Mouse (Mus musculus): ENCODE measurements at regions not wholly inside any gene's neighbourhood (a gene's known extent, or its start where the extent isn't known, plus 50 kb on each side); places are given as distances from the start of the nearest gene placed in this dataset.

DNA sequence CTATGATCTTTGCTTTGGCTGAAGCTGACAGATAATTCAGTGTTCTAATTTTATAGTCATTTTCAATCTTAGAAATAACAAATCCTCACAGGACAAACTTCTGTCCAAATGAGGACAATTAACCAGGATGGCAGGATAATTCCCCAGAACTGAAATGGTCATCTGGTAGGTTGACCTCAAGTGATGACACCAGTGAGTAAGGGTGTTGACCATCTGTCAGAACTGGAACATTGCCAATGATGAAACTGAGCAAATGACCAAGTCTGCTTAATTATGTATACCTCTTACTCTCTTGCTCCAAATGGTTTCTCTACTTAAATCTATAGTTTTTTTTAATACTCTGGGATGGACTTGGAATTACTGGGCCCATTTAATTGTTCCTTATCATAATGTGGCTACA is 1336.9 kb upstream of the Tenm3 start:
- DNase-seq: no peak

DNA sequence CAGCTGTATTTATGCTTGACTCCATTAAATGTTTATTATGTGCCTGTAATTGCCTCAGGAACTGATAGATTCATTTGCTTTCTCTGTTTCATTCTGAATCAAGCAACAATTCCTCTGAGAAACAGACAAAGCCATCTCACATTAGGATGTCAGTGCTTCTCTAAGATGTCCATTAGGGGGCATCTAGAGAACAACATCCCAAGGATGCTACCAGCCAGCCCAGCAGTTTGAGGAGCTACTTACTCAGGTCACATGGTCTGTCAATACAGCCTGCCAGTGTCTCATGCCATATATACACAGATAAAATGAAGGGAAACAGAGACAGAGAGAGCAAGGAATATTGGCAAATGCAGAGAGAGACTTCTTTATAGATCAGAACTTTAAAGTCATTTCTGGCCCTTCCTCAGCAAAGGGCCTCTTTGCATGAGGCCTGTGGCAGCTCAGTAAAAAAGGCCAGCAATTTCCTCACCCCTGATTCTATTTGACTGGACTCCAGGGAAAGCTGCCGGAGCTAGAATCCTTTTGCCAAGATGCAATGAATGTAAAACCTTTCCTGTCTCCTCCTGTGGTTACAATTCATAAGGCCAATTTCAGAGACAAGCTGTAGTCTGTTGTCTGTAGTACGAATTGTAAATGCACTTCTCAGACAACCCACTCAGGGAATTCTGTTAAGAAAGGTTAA is 1321.2 kb upstream of the Tenm3 start:
- DNase-seq: no peak

DNA sequence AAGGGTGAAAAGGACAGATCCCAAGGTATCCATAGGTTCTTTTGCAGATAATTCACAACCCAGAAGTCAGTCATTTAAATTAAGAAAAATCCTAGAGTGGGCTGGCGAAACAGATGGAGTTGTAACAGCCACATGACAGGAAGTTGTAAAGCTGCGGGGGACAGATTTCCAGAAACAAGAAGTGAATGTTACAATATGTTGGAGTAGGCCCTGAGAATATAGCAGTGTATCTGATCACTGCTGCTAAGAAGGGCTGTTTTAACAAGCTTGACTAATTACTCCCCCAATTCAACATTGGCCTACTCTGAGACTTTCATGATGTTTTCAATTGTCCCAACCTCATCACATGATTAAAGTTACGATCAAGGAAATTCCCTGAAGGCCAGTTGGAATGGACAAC is 1317.3 kb upstream of the Tenm3 start:
- no peak for DNase-seq

DNA sequence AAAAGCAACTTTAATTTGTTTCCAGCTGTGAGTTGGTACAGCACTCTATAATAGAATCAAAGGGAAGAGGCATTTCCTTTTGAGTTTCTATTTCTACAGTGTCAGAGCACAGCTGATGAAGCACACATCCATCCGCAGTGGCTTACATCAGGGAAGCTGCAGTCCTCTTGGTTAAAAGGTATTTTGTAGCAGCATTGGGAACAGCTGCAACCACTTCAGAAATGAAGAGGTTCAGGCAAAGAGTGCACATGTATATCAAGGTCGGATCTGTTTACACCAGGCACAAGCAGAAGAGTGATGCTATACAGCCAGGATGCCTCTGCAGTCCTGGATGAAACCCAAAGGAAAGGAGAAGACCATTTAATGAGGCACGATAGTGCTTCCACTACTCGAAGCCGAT is 1316.6 kb upstream of the Tenm3 start:
- no peak for DNase-seq

DNA sequence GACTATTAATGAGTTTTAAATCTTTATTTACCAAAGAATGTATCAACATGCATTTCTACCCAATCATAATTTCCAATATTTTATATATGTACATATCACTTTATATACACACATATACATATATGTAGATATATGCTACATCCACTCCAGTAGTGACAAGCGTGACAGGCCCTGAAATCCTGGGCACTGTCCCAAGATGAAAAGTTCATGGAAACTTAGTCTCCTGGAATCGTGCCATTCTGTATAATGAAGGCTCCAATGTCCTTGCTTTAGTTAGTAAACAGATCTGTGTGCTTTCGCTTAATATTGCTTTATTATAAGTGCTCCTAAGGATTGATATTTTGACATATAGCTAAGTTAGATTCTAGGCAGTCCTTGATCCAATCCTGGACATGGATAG is 1296.1 kb upstream of the Tenm3 start:
- DNase-seq: peak; percentile 22

DNA sequence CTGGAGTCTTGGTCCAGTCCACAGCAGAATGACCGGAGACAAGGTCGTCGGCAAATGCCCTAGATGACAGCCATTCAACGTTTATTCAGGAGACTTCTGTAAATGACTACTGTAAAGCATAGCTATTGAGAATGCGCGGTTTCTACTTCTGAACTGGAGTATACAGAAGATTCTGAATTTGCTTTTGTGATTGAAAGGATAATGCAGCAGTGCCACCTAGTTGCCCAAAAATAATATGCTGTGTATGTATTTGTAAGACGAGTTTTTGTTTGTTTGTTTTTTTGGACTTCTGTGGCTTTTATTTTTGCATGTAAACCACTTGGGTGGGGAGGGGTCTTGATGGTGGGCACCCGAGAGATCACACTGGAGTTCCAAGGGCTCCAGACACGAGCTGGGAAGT is 1276.3 kb upstream of the Tenm3 start:
- DNase-seq: no peak

DNA sequence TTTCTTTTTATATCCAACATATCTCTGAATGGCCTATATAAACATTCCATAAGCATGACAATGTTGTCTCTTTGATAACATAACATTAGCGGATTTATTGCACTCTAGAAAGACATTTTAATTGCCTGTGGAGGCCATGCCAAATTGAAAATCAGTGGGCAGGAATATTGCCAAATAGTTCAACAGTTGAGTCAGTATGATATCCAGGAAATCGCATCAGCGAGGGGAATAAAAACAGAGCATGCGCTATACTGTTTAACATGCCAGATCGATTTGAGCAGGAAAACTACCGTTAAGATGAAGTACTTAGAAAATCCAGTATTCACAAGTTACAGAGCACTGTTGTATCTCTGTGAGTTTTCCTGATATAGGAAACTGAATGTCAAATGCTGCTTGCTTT is 1238.6 kb upstream of the Tenm3 start:
- no peak for DNase-seq

DNA sequence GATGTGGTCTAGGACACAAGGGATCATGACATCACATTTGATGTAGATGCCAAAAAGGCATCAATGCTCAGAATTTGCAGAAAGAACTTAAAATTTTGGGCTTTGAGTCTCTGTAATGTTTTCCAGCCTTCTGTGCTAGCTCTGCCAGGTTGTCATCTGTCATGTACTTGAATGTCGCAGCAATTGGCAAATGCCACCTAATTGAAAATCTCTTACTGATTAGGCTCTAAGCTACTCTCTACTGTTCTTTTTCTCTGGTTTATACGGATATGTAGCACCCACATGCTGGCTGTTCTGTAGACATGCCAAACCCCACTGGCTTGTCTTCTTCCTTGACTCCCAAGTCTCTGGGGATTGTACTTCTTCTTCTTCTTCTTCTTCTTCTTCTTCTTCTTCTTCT is 1193.3 kb upstream of the Tenm3 start:
- DNase-seq: no peak

DNA sequence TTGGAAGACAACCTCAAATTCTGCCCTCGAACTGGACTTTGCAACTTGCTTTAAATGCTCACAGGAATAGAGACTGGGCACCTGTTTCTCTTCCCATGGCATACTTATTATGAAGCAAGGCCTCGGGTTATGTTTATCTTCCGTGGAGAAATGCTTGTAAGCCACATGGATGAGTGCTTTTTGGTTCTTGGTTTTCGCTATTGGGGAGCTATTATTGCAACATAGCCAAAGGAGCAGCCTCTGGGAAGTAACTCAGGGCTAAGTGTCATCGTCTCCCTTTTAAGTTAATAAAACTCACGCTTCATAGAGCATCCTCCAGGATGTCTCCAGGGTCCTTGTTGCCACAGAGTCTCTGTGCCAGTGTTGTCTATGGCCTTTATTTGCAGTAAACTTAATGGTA is 1183.8 kb upstream of the Tenm3 start:
- DNase-seq: no peak

DNA sequence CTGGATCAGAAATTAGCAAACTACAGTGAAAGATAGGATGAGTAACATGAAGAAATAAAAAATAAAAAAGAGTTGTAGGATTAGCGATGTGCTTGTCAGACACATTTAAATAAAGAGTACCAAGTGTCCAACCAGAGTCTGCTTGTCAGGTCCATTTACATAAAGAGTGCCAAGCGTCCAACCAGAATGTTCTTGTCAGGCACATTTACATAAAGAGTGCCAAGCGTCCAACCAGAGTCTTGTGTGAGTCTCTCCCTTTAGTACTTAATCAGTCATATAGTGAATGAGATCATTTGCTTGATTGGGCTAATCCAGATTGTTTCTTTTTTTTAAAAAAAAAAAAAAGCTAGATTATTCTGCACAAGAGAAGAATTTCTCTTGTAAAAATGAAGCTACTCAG is 1163.8 kb upstream of the Tenm3 start:
- DNase-seq: no peak

DNA sequence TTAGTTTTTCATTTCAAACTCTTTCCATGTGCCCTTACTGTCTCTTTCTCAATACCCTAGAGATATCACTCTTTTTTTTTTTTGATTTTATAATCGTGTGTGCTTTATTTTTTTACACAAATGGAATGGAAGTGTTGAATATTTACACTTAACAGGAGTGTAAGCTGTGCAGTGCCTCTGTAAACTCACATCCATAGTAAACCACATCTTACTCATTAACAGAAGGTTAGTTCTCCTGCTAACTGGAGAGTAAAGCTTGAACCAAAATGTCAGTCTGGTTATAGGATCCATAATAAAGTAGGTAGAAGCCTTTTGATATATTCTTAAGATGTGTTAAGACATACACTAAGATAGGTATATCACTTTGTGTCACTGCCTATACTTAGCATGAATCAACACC is 1160.5 kb upstream of the Tenm3 start:
- DNase-seq: no peak

DNA sequence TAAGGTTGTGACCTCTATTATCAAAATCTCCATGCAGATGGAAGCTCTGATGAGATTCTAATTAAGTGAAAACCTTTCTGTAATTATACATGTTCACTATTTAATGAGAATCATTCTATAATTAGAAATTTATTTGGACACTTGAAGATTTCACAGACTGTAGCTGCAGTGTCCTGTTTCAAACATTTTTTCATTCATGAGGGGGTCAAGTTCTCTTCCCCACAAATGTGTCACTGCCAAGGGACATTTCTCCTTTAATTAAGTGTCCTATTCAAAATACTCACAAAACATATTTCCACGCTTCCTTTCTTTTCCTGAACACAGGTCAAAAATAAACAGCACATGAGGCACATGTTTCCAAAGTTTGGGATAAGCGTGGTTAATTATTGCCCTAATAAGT is 1159.9 kb upstream of the Tenm3 start:
- DNase-seq: no peak

DNA sequence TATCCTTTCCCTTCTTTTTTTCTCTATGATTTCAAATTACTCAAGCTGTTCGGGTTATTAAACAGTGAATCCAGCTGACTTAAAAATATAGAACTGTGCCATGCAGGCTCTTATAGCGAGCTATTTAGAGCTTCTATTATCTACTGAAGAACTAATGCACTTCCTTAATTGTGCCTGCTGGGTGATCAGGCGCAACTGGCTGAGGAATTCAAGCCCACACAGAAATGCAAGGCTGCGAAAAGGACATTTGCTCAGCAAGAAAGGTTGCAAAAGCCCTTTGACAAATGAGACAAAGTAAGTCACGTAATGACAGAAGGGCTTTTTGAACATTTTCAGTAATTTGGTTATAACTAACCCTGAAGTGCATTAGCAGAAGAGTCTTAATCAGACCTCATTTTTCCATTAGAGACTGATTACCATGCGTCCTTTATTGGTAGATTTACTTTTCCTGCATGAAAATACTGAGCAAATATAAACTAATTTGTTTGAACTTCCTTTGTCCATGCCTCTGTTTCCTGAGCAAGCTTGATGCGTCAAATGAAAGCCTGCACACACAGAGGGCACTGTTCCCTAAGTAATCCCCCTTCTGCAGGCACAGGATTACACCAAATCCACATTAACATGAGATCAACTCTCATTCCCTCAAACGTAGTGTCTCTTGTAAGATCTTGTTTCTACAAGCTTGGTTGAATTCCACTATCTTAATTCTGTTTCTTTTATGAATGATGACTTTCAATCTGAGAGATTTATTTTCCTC is 1154.7 kb upstream of the Tenm3 start:
- DNase-seq: no peak
